Mouse (Mus musculus): Measurements from ENCODE around the gene Nos3.
A peak's percentile ranks its signal among the peaks of the same experiment; 100 is the strongest.
"Not testable (repeated sequence)": the region's sequence is repeated elsewhere in the genome, so short reads cannot be mapped to it uniquely, and the experiment has no call there.

Gene Nos3

GRCm38 (mm10) chr5:24374666-24375328 lies 10.2 kb downstream of the Nos3 start:
- DNase-seq (ENCODE audit: low spot score), result no peak

GRCm38 (mm10) chr5:24378700-24379099 lies 14.1 kb downstream of the Nos3 start:
- DNase-seq (ENCODE audit: low spot score), result no peak

DNA sequence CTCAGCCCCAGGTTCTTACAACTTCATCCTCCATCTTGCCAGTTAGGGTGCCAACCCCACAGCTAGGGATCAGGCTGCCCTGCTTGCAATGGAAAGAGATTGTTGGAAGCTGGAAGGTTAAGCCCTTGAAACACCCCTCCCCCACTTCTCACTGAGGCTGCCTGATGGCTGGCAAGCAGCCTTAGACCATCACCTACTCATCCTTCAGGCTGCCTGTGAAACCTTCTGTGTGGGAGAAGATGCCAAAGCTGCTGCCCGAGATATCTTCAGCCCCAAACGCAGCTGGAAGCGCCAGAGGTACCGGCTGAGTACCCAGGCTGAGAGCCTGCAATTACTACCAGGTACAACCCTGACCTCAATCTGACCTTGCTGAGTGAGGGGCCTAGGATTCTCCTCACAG lies 14.9 kb downstream of the Nos3 start:
- no peak for DNase-seq (ENCODE audit: low spot score)

- DNase-seq (ENCODE audit: low spot score), result no peak
Measured at GRCm38 (mm10) chr5:24380499-24380898, 15.9 kb downstream of the Nos3 start.

GRCm38 (mm10) chr5:24381486-24381885 lies 16.9 kb downstream of the Nos3 start:
- no peak for DNase-seq (ENCODE audit: low spot score)

DNA sequence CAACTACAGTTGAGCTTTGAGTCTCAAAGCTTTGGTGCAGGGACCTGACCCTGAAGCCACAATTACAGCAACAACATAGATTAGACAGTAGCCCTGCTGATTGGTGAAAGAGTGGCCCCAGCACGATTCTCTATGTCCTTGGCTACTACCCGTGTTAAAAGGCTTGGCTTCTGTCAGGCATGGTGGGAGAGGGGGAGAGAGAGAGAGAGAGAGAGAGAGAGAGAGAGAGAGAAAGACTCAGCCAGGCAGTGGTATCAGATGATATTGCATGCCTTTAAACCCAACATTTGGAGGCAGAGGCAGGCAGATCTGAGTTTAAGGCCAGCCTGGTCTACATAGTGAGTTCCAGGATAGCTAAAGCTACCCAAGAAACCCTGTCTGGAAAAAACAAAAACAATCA lies 17.4 kb downstream of the Nos3 start:
- no peak for DNase-seq (ENCODE audit: low spot score)

- peak; percentile 91 for DNase-seq (ENCODE audit: low spot score)
Measured at GRCm38 (mm10) chr5:24383026-24383859, 18.6 kb downstream of the Nos3 start.

DNA sequence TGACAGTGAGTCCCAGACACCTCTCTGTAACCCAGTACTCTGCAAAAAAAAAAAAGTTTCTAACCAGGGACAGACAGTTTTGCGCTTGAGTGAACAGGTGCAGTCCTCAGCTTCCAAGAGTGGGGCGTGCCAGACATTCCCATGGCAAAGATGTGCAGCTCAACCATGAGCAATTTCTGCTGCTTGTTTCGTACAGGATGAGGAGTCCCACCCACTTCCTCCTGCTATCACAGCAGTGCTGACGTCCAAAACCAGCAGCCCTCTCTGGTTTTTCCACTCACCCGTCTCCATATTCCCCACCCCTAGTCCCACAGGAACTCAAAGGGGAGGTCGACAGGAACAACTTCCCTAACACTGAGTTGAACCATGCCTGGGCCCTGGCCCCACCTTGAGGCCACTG lies 19.8 kb downstream of the Nos3 start:
- DNase-seq (ENCODE audit: low spot score), result no peak

DNA sequence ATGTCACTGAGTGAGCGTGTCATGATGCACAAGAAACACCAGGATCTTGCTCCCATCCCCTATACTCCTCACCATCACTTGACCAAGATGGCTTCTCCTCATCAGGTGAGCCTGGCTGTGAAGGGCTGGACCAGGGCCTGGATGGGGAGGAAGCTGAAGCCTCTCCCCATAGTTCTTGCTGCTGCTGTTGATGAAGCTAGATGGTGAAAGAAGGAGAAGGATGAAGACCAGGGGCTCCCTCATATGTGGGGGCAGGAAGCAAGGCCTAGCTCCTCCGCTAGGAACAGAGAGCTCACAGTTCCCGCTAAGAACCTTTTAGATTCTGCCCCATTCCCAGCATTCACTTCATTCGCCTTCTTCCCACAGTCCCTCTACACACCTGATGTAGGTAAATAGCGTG lies 20.8 kb downstream of the Nos3 start:
- DNase-seq (ENCODE audit: low spot score), result no peak

DNA sequence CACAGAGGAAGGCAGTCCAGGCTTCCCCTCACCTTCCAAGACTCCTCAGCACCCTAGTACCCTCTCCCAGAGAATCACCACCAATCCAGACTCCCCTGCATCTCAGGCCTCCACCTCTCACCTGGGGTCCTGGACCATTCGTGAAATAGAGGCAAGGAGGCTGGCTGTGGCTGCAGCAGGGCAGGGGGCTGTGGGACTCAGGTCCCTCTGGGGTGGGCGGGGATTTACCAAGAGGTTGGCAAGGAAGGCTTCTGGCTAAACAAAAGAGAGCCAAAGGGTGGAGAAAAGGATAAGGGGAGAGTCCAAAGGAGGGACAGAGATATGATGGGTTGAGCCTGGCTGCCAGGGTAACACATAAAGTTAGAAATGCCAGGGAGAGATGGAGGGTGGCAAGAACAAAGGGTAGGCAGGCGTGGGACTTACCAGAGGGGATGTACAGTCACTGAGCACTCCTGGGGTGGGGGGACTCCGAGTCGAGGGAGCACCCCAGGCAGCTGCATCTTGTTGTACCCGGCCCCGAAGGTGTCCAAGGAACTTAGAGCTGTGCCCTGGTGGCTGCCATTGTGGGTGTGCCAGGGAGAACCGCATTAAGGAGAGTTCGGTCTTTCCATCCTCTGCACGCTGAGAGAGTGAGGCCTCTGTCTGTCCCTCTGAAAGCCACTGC lies 21.4 kb downstream of the Nos3 start:
- DNase-seq (ENCODE audit: low spot score), result no peak

DNA sequence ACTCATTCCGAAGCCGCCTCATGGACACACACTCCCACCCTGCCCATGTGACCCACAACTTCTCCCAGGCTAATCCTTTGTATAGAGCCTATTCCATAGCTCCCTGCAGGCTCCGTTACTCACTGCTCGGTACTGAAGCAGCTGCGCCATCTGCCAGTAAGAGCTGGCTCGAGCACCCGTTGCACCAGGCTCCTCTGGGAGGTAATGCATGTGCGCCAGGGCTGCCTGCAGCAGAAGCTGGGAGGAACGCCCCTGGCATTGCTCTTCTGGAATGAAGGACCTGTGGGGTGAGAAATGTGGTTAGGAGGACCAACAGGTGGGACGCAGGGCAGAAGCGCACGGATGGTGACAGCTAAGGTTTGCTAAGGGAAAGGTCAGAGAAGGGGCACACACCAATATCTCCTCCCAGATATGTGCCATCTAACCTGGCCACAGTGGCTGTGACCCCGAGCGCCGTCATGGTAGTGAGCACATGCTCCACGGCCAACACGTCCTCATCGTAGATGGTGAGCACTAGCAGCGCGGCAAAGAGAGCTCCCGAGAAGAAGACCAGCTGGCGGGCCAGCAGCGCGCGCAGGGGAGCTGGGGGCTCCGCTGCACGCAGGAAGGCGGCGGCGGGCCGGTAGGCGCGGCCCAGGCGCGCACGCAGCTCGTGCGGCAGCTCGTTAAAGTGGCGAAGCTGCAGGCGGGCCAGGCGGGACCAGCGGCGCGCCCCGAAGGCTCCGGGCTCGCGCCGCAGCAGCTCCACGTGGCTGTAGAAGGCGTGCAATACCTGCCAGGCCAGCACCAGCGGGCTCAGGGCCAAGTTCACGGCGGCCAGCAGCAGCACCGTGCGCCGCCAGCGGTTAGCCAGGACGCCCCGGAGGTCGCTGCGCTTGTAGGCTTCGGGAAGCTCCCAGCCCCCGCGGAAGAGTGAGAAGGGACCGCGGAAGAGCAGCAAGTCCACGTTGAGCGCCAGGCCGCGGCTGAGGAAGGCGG lies 22.9 kb downstream of the Nos3 start:
- peak; percentile 69 for DNase-seq (ENCODE audit: low spot score)

DNA sequence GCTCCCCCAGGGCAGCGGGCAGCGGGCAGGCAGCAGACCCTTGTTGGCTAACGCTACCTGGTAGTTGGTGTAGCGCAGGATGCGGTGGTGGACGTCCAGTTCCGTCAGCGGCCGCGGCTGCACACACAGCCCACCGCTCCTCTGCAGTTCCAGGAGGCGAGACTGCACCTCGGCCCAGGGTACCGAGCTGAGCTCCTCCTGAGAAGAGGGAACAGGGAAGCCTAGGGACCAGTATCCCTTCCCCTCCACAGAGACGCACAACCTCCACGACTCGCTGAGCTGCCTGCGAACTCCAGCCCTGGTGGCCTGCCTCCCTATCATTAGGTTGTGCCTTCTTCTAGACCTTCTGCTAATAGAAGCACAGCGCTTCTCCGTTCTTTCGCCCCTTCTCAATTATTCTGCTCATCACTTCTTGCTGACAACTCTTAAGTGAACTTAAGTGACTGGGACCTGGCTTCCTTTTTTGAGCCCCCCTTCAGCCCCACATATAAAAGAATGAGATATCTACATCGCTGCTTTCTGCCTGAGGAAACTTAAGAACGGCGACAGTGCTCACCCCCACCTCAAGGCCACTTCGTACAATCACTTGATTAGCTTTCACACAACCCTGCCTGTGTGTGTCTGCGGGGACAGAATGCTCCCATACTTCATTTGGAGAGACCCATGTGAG lies 23.8 kb downstream of the Nos3 start:
- DNase-seq (ENCODE audit: low spot score), result no peak

DNA sequence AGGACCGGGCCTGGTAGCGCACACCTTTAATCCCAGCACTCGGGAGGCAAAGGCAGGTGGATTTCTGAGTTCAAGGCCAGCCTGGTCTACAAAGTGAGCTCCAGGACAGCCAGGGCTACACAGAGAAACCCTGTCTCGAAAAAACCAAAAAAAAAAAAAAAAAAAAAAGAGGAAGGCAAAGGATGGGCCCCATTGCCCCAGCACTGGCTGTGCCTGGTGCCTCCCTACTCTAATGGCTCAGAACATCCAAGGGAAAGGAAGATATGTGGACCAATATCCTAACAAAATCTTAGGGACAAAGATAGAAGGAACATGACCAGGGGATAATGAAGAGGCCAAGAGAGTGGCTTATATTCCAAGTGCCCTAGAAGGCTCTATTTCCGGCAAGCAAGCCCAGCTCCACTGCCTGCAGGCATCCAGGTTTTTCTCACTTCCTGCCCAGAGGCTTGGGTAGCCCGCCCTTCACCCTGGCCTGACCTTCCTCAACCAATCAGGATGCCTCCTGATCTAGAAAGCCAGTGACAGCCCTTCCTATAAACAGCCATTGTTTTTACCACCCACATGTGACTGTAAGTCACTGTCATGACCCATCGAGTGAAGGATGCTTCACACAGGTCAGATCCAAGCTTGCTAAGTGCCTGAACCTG lies 24.5 kb downstream of the Nos3 start:
- DNase-seq (ENCODE audit: low spot score), result no peak

DNA sequence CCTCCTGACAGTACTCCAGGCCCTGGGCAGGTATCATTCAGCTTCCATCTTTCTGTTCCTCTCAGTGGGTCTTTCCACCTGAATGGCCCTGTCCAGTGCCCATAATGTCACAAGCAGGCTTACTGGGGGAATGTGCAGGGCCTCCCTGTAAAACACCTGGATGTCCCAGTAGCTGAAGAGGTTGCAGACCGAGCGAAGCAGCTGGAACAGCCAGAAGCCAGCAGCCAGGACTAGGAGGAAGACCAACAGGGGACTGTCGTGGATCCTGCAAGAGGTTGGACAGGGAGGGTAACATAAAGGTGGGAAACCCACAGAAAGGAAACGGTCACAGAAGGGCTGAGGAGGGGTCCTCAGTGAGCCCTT lies 25.0 kb downstream of the Nos3 start:
- DNase-seq (ENCODE audit: low spot score), result no peak

DNA sequence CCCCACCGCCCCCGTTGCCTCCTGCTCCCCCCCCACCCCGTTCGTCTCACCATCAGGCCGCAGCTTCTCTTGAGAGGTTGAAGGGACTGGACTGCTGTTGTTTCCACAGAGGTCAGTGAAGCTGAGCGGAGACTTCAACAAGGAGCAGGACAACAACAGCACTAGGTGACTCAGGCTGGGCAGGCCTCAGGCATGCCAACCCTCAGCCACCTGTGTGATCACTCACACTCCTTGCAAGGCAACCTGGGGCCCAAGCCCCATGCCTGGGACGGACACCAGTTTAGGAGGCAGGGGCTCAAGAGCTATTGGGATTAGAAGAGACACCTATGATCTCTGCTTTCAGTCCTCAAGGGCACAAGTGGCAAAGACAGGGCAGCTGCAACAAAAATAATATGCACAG lies 27.3 kb downstream of the Nos3 start, which contains the start of gene Atg9b:
Atg9b (minus strand) TSS at position 280 of the 400 bp plus-strand sequence.
- no peak for DNase-seq (ENCODE audit: low spot score)

DNA sequence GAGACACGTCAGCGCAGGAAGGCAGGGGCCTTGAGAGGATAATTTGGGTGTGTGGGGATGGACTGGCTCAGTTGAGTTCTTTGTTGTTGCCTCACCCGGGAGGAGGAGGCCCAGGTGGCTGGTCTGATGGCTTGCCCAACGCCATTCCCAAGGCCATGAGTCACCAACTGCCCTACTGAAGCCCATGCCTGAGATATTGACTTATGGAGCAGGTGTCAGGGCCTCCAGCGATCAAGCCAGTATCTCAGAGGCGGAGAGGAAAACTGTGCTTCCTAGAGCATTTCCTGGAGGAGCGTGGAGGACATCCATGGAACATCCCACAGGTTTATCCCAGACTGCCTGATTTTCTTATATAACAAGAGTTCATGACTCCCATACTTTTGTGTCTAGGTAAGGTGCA lies 28.1 kb downstream of the Nos3 start:
- DNase-seq (ENCODE audit: low spot score), result no peak

DNA sequence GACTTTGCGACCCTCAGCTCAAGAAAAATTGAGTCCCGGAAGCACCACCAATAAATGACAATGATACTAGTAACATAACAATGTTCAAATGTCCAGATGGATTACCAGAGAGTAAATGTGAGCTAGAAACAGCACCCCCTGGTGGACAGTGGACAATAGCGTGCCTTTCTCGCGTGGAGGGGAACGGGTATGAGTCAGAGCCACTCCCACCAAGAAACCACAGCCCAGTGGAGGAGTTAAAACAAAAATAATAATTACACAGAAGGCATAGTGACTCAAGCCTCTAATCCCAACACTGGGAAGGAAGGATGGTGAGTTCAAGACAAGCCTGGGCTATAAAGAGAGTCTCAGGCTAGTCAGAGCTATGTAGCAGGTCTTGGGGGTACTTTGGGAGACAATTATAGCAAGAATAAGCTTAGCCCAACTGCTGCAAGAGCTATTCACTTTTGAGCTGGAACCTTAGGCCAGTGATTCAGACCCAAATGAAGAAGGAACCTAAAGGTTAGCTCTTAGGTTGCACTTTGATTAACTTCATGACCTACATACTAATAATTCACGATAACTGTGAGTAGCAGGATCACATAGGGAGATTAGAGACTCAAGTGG lies 28.9 kb downstream of the Nos3 start, which contains the start of gene Abcb8:
Abcb8 (plus strand) TSS at position 272 of the 606 bp plus-strand sequence.
- peak; percentile 67 for DNase-seq (ENCODE audit: low spot score)

GRCm38 (mm10) chr5:24394165-24394894 lies 29.7 kb downstream of the Nos3 start:
- DNase-seq (ENCODE audit: low spot score), result peak; percentile 91

GRCm38 (mm10) chr5:24396254-24396653 lies 31.6 kb downstream of the Nos3 start:
- DNase-seq (ENCODE audit: low spot score), result not testable (repeated sequence)
